Mouse (Mus musculus) cerebellum, adult 11-12 months (tissue): ENCODE results near the gene Tet3.

Experiments used
- DNase-seq: peaks from one replicate; pipeline ENCODE4 v3.0.0; 2022

Tet3 gene

GRCm38 (mm10) chr6:83478217-83478616, 19.3 kb upstream of the Tet3 start:
- no peak for DNase-seq

DNA sequence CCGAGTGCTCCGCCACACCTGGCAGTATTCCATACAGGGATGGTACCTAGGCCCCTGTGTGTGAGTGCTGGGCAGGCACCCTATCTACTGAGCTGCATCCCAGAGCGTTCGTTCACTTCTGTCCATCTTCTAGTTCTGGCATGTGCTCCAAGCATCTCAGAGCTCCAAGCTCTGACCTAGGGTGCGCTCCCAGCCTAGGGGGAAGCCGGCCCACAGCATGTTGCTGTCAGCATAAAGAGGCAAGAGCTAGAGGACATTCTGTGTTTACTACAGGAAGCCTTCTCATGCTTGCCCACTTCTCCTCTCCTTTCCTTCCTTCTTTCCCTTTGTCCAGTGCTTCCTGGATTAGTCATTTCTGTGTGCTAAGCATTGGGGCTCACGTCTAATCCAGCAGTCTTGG, 16.5 kb upstream of the Tet3 start:
- no peak for DNase-seq

DNA sequence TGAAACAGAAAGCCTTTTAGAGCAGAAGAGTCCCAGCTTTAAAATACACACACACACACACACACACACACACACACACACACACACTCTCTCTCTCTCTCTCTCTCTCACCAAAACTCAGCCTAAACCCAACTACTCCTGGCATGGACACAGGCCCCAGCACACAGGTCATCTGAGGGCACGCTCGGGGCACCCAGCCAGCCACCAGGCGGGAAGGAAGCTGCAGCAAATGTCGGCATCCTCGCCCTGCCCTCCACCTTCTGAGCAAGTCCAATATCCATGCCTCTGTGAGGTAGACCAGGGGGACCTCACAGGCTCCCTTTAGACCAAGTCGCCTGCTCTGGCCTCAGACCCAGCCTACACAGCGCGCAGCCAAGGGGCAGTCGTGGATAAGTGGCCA, 14.4 kb upstream of the Tet3 start:
- DNase-seq, result peak; percentile 75

- no peak for DNase-seq
These were observed 12.9 kb upstream of the Tet3 start for GRCm38 (mm10) chr6:83471739-83472138.

- DNase-seq, result no peak
These were observed 5.1 kb upstream of the Tet3 start for GRCm38 (mm10) chr6:83464011-83464410.

DNA sequence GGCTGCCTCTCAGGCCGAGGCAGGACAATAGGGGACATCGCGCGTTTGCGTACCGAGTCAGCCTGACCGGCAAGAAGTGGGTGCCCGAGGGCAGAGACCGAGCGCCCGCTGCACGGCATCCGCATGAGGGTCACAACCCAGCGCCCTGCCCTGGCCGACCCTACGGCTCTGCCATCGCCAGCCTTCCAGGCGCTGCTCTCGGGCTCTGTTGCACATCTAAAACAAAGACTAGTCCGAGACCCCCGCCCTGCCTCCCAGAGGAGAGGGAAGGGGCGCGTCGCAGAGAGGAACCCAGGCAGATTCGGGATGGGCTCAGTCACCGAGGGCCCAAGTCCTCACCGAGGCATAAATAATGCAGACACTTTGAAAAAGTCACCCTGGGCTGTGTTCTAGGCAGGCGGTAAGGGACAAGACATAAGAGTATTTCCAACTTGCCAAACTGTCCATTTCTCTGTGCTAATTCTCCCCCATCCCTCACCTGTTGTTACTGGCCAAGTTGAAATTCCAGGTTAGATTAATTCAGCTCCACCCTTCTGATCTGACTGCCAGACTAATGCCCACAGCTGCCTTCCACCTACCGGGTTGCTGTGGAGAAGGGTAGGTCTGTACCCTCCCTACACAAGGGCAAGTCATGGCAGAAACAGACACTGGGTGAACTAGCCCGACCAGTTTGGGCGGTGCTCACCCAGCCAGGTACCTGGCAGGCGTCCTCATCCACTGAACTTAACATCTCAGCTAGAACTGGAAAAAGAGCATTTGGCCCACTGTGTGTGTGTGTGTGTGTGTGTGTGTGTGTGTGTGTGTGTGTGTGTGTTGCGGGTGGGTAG, 1.7 kb downstream of the Tet3 start:
- DNase-seq, result no peak

DNA sequence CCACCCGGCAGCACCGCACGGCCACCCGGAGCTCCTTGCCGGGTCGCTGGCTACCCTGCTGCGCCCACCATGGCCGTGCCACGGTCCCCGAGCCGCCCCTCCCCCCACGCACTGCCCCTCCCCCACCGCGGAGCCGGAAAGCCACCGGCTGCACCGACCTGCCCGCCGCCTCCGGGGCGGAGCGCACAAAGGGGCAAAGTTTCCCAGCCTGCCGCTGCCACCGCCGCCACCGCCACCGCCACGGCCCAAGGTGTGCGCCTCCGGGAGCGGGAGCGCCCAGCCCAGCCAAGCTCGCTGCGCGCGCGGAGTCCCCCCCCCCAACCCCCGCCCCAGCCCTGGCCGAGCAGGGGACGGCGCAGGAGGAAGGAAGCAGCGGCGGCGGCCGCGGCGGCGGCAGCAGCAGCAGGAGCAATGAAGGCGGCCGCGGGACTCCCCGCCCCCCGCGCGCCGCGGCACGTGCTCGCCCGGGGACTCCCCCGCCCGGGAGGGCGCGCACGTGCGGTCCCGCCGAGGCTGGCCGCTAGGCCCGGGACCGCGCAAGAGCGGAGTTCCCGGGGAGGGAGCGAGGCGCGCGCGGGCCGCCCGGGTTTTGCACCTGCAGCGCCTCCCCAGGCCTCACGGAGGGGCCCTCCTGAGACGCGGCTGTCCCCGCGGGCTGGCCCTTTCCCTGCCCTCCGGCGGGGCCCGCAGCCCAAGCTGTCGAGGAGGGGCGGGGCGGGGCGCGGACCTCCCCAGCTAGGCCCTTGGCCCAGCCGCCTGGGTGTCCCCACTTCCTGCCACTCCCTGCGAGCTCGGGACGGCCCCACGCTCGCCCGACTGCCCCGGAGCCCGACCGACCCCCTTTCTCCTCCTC, 2.5 kb downstream of the Tet3 start:
- DNase-seq, result peak; percentile 64

DNA sequence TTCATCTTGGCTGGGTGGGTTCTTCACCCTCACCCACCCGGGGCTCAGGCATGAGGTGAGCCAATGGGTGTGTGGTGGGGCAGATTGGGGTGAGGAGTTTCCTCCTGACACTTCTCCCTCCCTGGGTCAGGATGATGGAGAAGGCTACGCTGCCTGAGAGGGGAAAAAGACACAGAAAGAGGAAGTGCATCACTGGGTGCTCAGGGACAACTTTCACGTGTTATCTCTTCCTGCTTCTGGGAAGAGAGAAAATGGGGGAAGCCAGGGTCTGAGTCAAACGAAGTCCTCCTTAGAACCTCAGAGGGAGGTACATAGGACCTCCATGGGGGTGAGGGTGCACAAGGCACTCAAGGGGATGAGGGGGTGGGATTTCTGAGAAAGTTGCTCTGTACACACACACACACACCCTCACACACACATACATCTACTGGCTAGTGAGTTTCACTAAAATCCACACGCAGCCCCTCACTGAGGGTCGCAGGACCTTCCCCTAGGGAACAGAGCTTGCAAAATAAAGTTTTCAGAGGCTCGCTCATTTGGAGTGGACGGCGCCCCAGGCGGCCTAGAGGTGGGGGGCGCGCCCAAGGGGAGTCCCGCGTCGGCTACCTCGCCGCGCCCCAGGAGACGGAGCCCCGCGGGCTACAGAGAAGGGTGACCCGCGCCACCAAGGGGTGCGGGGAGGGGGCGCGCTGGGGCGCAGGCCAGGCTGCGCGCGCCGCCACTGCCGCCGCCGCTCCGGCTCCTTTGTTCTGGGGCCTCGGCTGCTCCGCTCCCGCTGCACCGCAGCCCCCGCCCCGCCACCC, 3.4 kb downstream of the Tet3 start:
- DNase-seq, result peak; percentile 46

DNA sequence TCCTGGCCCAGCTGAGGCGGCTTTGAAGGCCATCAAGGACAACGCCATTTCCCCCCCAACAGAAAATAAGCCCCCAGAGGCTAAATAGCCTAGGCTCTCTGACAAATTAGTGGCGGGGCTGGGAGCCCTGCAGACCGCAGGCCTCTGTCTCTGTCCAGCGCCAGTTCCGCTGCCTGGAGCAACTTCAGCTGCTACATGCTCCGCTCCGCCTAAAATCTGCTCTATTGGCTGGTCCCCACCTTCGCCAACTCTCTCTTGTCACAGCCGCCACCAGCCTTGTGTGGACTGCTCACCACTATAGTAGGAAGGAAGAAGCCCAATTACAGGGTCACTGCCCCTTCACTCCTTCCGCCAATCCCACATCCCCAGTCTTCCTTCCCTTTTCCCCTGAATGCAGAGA, 5.2 kb downstream of the Tet3 start:
- DNase-seq, result no peak

DNA sequence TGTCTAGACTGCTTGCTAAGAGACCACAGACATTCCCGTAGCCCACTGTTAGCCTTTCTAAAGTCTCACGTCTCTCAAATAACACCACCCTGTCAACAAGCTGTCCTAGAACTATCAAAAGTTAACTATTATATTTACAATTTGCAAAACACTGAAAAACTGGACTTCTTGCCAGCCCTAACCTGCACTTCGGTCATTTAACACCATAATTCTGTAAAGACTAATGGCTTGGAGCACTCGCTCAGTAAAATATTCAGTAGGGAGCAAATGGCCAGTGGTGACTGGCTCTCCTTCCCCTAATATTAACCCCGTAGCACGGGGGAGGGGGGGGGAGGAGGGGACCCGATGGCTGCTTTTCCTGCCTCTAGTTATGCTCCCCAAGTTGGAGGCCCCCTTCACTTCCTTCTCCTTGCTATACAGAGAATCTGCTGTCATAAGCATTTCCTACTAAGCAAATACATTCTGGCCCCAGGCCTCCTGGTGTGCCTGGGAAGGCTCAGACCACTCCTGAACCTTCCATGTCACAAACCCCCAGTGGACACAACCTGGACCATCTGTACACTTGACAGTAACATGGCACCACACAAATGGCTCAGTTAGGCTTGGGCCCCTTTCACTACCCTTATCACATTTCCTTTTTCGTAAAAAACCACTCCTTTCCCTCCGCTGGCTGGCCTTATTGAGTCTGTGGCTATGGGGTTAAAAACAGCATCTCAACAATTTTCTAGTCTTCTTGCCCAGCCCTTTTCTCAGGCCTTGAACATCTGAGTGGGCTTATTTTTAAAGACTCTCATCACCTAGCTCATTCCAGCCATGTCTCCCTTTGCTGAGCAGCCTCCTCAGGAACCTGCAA, 8.2 kb downstream of the Tet3 start:
- DNase-seq, result no peak

DNA sequence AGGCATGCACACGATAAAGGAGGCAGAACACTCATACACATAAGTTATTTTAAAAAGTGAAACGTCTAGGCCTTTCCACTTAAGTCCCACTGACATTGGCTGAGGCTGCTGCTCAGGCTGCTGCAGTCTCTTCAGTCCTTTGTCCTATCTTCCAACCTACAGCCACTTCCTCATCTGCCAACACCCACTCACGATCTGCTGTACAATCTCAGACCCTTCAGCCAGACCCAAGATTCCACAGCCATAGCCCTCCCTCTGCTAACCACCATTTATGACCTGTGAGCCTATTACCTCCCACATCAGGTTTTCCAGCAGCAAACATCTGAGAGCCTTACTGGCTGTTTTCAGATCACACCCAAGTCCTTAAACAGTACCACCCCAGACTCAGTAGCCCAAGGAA, 9.4 kb downstream of the Tet3 start:
- no peak for DNase-seq

GRCm38 (mm10) chr6:83448911-83449310, 10.0 kb downstream of the Tet3 start:
- no peak for DNase-seq

GRCm38 (mm10) chr6:83447031-83447430, 11.9 kb downstream of the Tet3 start:
- DNase-seq, result no peak

- DNase-seq, result no peak
These were observed 13.1 kb downstream of the Tet3 start for GRCm38 (mm10) chr6:83445796-83446195.

DNA sequence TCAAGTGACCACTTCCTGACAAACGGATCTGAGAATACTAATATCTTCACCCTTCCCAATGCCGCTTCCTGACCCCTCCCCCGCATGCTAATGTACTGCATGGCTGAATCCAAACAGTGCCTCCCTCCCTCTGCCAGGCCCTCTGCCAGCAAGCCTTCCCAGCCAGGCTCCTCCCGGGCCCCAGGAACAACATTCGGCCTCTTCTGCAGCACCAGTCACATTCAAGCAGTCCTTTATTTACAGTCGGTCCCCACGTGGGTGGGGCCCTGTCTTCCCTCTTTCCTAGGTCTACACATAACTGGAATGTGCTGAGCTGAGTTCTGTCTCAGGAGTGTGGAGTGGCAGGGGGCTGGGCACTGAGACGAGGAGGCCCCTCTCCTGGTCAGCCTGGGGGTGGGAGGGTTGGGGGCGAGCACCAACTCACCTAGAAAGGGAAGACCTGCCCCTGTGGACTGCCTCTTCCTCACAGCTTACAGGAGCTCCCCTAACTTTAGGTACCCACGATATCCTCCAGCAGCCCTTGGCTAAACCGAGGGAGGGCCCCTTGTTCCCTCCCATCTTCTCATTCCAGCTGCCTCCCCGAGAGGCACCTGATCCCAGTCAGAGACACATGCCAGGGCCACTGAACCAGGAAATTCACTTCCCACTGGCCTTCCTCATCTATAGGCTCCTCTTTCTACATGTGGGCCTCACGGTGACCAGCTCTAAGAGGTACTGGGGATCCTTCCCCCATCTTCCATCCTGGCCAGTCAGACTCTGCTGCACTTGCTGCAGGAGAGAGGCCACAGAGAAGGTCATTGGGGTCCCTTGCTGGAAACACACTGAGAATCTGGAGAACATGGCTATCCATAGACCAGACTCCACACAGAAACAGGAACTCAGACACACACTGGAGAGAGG, 15.2 kb downstream of the Tet3 start:
- DNase-seq, result peak; percentile 87

GRCm38 (mm10) chr6:83442639-83443038, 16.2 kb downstream of the Tet3 start:
- DNase-seq, result peak; percentile 58

DNA sequence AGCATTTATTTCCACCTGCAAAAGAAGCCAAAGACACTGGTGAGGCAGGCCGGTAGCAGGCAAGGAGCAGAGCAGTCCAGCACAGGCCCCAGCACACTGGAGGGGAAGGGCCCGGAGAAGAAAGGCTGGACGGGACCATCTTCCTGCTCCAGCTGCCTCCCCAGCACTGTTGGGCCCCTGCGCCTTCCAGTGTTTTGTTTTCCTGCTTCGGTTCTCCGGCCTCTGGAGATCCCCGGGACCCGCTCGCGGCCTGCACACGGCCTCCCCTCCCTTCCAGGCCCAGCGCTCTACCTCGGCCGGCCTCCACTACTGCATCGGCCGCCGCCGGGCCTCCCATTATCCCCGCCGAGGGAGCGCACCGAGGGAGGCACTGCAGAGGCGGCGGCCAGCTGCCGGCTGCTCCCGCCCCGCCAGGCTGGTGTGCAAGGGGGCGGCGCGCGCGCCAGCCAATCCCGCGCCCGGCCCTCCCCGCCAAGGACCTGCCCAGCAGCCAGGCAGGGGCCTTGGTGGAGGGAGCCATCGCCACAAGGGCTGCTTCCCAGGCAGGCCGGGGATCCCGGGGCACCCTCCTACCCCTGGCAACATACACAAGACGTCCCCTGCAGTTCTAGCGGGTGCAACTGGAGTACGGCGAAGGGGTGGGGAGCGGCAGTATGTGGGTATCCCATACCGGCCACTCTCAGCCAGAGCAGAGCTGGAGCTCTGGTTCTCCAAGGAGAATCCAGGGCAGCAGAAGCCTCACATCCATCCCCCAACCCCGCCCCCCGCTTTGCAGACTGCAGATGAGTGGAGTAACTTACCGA, 17.4 kb downstream of the Tet3 start:
- DNase-seq, result peak; percentile 85

GRCm38 (mm10) chr6:83440510-83441258, 18.2 kb downstream of the Tet3 start:
- peak; percentile 77 for DNase-seq

DNA sequence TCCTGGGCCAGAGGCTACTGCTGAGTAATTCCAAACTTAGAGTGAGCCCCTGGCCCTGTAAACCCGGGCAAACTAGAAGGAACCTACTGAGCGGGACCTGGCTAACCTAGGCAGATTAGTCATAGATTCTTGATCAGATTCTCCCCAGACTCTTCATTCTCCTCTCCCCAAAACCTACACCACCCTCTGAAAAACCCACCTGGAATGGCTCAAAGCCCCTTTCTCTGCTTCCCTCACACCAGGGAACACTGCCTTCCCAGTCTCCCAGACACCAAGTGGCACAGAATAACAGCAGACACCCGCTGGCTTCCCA, 18.7 kb downstream of the Tet3 start:
- DNase-seq, result no peak

DNA sequence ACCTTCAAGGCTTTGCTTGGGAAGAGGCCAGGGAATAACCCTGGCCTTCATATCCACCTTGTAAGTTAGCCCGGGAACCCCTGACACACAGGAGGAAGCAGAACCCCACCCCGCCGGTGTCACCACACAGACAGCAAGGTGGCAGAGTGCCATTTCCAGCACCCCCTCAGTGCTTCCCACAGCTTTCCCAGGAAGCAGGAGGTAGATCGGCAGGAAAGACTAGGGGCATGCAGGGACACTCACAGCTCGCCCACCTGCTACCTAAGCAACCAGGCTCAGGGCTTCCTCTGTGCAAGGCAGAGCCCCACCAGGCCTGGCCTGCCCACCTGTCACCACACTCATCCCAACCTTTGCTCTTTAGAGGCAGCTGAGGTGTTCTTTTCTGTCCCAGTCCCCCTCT, 19.1 kb downstream of the Tet3 start:
- DNase-seq, result peak; percentile 79
